Mouse (Mus musculus): ENCODE measurements around the gene Ergic1. TPM values are rescaled to one million over a fixed set of nuclear protein-coding genes. Genes with fewer than 3 reads are reported as not detected.
A peak's percentile ranks its signal among the peaks of the same experiment; 100 is the strongest.

The Ergic1 gene
- total and polyA plus RNA-seq, 2 experiments from 2014 or later, result 103 to 186 TPM

GRCm38 (mm10) chr17:26580873-26581401 is 19.6 kb downstream of the Ergic1 start:
- Histone ChIP-seq H3K36me3 (ENCODE audit: insufficient read depth) (0 out of 2 replicates have a peak, but pooled peaks cover 17% of the 10 kb centered on the region), H3K27ac (ENCODE audit: low read depth, low read length) (no peak overlapping the region), H3K4me3 (ENCODE audit: low read depth, low read length) (no peak overlapping the region), H3K27me3 (ENCODE audit: insufficient read depth, low read length) (no peaks in the 10 kb centered on the region), H3K4me1 (ENCODE audit: insufficient read depth) (no peaks in the 10 kb centered on the region; the same call in 1 of the 2 replicates), H3K4me2 (ENCODE audit: low read depth) (no peak overlapping the region), H3K9me3 (ENCODE audit: low read length) (no peaks in the 10 kb centered on the region), H3K9ac (no peak overlapping the region)
- DNase-seq (no peak), ATAC-seq (no peak)
- no peak for TF ChIP-seq CTCF (IDR thresholded peaks at IDR 0.05; ENCODE audit: low read depth)
- WGBS, result 96% methylated on average over 3 of the region's 3 CpGs

- peak; percentile 12 for DNase-seq
- Histone ChIP-seq H3K36me3 (ENCODE audit: insufficient read depth) (0 out of 2 replicates have a peak, but pooled peaks cover 12% of the 10 kb centered on the region), H3K27me3 (ENCODE audit: insufficient read depth, low read length) (no peaks in the 10 kb centered on the region), H3K4me1 (ENCODE audit: insufficient read depth) (no peaks in the 10 kb centered on the region; the same call in 1 of the 2 replicates), H3K4me2 (ENCODE audit: low read depth) (no peak overlapping the region), H3K27ac (ENCODE audit: low read depth, low read length) (no peak overlapping the region), H3K9me3 (ENCODE audit: low read length) (no peaks in the 10 kb centered on the region), H3K4me3 (ENCODE audit: low read depth, low read length) (no peak overlapping the region), H3K9ac (no peak overlapping the region)
- ATAC-seq, result 0 out of 2 replicates have a peak, but pooled peaks have one; percentile 34
- 64% methylated on average over 5 of the region's 5 CpGs for WGBS
- no peak for TF ChIP-seq CTCF (IDR thresholded peaks at IDR 0.05; ENCODE audit: low read depth)
Observed at GRCm38 (mm10) chr17:26582297-26582696, 21.0 kb downstream of the Ergic1 start.

GRCm38 (mm10) chr17:26583056-26583455 is 21.8 kb downstream of the Ergic1 start:
- WGBS, result 94% methylated on average over 9 of the region's 9 CpGs

GRCm38 (mm10) chr17:26583606-26584005 is 22.3 kb downstream of the Ergic1 start:
- H3K9ac ChIP-seq, result no peak overlapping the region
- H3K9me3 ChIP-seq (ENCODE audit: low read length), result no peaks in the 10 kb centered on the region
- H3K4me2 ChIP-seq (ENCODE audit: low read depth), result no peak overlapping the region
- no peaks in the 10 kb centered on the region for H3K27me3 ChIP-seq (ENCODE audit: insufficient read depth, low read length)
- 94% methylated on average over 6 of the region's 6 CpGs for WGBS
- no peak overlapping the region for H3K4me3 ChIP-seq (ENCODE audit: low read depth, low read length)
- no peaks in the 10 kb centered on the region; the same call in 1 of the 2 replicates for H3K4me1 ChIP-seq (ENCODE audit: insufficient read depth)
- H3K27ac ChIP-seq (ENCODE audit: low read depth, low read length), result no peak overlapping the region
- ATAC-seq (no peak), DNase-seq (no peak)
- TF ChIP-seq CTCF (IDR thresholded peaks at IDR 0.05; ENCODE audit: low read depth), result no peak
- H3K36me3 ChIP-seq (ENCODE audit: insufficient read depth), result 0 out of 2 replicates have a peak, but pooled peaks cover 2% of the 10 kb centered on the region

More at GRCm38 (mm10) chr17:26583056-26583455, 21.8 kb downstream of the Ergic1 start:
- Histone ChIP-seq H3K27ac (ENCODE audit: low read depth, low read length) (no peak overlapping the region), H3K4me1 (ENCODE audit: insufficient read depth) (no peaks in the 10 kb centered on the region; the same call in 1 of the 2 replicates), H3K9me3 (ENCODE audit: low read length) (no peaks in the 10 kb centered on the region), H3K4me3 (ENCODE audit: low read depth, low read length) (no peak overlapping the region), H3K27me3 (ENCODE audit: insufficient read depth, low read length) (no peaks in the 10 kb centered on the region), H3K9ac (no peak overlapping the region), H3K36me3 (ENCODE audit: insufficient read depth) (0 out of 2 replicates have a peak, but pooled peaks cover 5% of the 10 kb centered on the region), H3K4me2 (ENCODE audit: low read depth) (no peak overlapping the region)
- DNase-seq (no peak), ATAC-seq (no peak)
- TF ChIP-seq CTCF (IDR thresholded peaks at IDR 0.05; ENCODE audit: low read depth), result no peak

- Histone ChIP-seq H3K27ac (ENCODE audit: low read depth, low read length) (no peak overlapping the region), H3K27me3 (ENCODE audit: insufficient read depth, low read length) (no peaks in the 10 kb centered on the region), H3K4me1 (ENCODE audit: insufficient read depth) (no peaks in the 10 kb centered on the region; the same call in 1 of the 2 replicates), H3K36me3 (ENCODE audit: insufficient read depth) (peaks cover 6% of the 10 kb centered on the region; the same call in 1 of the 2 replicates), H3K9me3 (ENCODE audit: low read length) (no peaks in the 10 kb centered on the region), H3K4me2 (ENCODE audit: low read depth) (no peak overlapping the region), H3K9ac (no peak overlapping the region), H3K4me3 (ENCODE audit: low read depth, low read length) (no peak overlapping the region)
- DNase-seq (no peak), ATAC-seq (no peak)
- 87% methylated on average over 4 of the region's 4 CpGs for WGBS
- no peak for TF ChIP-seq CTCF (IDR thresholded peaks at IDR 0.05; ENCODE audit: low read depth)
Observed at GRCm38 (mm10) chr17:26584063-26584462, 22.8 kb downstream of the Ergic1 start.

GRCm38 (mm10) chr17:26584558-26585136 is 23.4 kb downstream of the Ergic1 start:
- ATAC-seq (peak; percentile 73), DNase-seq (peak; percentile 23)
- no peak for TF ChIP-seq CTCF (IDR thresholded peaks at IDR 0.05; ENCODE audit: low read depth)
- Histone ChIP-seq H3K4me2 (ENCODE audit: low read depth) (no peak overlapping the region), H3K27me3 (ENCODE audit: insufficient read depth, low read length) (no peaks in the 10 kb centered on the region), H3K36me3 (ENCODE audit: insufficient read depth) (peaks cover 6% of the 10 kb centered on the region; the same call in 1 of the 2 replicates), H3K27ac (ENCODE audit: low read depth, low read length) (no peak overlapping the region), H3K9me3 (ENCODE audit: low read length) (no peaks in the 10 kb centered on the region), H3K4me3 (ENCODE audit: low read depth, low read length) (no peak overlapping the region), H3K4me1 (ENCODE audit: insufficient read depth) (no peaks in the 10 kb centered on the region; the same call in 1 of the 2 replicates), H3K9ac (no peak overlapping the region)
- 54% methylated on average over 15 of the region's 15 CpGs for WGBS

- Histone ChIP-seq H3K27ac (ENCODE audit: low read depth, low read length) (no peak overlapping the region), H3K27me3 (ENCODE audit: insufficient read depth, low read length) (no peaks in the 10 kb centered on the region), H3K4me1 (ENCODE audit: insufficient read depth) (no peaks in the 10 kb centered on the region; the same call in 1 of the 2 replicates), H3K4me3 (ENCODE audit: low read depth, low read length) (no peak overlapping the region), H3K36me3 (ENCODE audit: insufficient read depth) (peaks cover 6% of the 10 kb centered on the region; the same call in 1 of the 2 replicates), H3K9me3 (ENCODE audit: low read length) (no peaks in the 10 kb centered on the region), H3K9ac (no peak overlapping the region), H3K4me2 (ENCODE audit: low read depth) (no peak overlapping the region)
- no peak for DNase-seq
- WGBS, result 85% methylated on average over 12 of the region's 12 CpGs
- no peak for ATAC-seq
- no peak for TF ChIP-seq CTCF (IDR thresholded peaks at IDR 0.05; ENCODE audit: low read depth)
Observed at GRCm38 (mm10) chr17:26587961-26588487, 26.7 kb downstream of the Ergic1 start.

All from forebrain, postnatal 0 days (tissue).